Mouse (Mus musculus): ENCODE data around the gene Spi1. TPM values are rescaled to one million over a fixed set of nuclear protein-coding genes. Genes with fewer than 3 reads are reported as not detected.

Gene Spi1
- polyA plus RNA-seq, 1 experiment from 2014 or later, result 4.8 TPM

- no peak overlapping the region for H3K4me3 ChIP-seq (ENCODE audit: control insufficient read depth in 1 of 2, insufficient read depth in 1 of 2, low read depth in 1 of 2, low read length in 2 of 2)
- H3K4me2 ChIP-seq (ENCODE audit: low read length), result no peak overlapping the region; the same call in 1 of the 2 replicates
- H3K27ac ChIP-seq (replicated peaks in 1 of 2; ENCODE audit: control insufficient read depth in 1 of 2, insufficient read depth in 1 of 2, low read depth in 2 of 2, low read length in 2 of 2), result peak overlapping the region; percentile 87 to 91
- 45% methylated on average over 10 of the region's 10 CpGs for WGBS
- peak; percentile 8; the same call in 1 of the 2 replicates for ATAC-seq (ENCODE audit: insufficient number of reproducible peaks, insufficient read depth, low FRiP score, low read depth)
- H3K36me3 ChIP-seq (ENCODE audit: control insufficient read depth, insufficient read depth, low read length), result peaks cover 83% of the 10 kb centered on the region
- H3K4me1 ChIP-seq (ENCODE audit: control insufficient read depth in 2 of 2, insufficient read depth in 2 of 2, low read length in 2 of 2), result peaks cover 18 to 27% of the 10 kb centered on the region in 2 experiments
- H3K9me3 ChIP-seq (ENCODE audit: control insufficient read depth, low read length), result no peaks in the 10 kb centered on the region
- H3K27me3 ChIP-seq (ENCODE audit: control insufficient read depth, insufficient read depth, low read length), result no peaks in the 10 kb centered on the region
- H3K9ac ChIP-seq (ENCODE audit: low read length), result peak overlapping the region; percentile 25; the same call in 1 of the 2 replicates
Observed at GRCm38 (mm10) chr2:91060544-91061355, 21.4 kb upstream of the Spi1 start.

DNA sequence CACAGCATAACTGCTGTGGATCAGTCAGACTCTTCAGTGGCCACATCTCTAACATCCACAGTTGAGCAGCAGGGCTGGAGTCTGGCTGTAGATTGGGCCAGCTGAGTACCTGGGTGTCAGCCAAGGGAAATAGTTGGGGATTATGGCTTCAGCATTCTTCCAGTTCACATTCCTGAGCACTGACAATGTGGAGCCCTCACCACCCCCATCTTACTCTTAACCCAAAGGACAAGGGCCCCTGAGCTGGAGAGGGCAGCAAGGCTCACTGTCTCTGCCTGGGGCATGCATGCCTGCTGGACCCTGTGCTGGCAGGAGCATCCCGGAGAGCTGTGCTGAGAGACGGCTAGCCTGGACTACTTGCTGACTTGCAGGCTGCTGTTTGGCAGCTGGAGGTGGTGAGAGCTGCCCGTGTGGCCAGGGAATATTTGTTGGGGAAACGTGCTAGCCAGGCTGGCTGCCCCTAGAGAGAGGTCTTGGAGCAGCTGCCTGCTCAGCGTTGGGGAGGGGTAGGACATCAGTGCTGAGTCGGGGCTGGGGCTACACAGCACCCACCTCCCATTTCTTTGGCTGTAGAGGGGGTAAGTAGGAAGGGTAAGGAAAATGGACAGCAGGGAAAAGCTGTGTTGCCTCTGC, 20.2 kb upstream of the Spi1 start:
- Histone ChIP-seq H3K9me3 (ENCODE audit: control insufficient read depth, low read length) (no peaks in the 10 kb centered on the region), H3K4me1 (ENCODE audit: control insufficient read depth in 2 of 2, insufficient read depth in 2 of 2, low read length in 2 of 2) (peaks cover 18 to 35% of the 10 kb centered on the region in 2 experiments), H3K27ac (replicated peaks in 1 of 2; ENCODE audit: control insufficient read depth in 1 of 2, insufficient read depth in 1 of 2, low read depth in 2 of 2, low read length in 2 of 2) (peak overlapping the region; percentile 87 to 91), H3K27me3 (ENCODE audit: control insufficient read depth, insufficient read depth, low read length) (no peaks in the 10 kb centered on the region), H3K9ac (ENCODE audit: low read length) (peak overlapping the region; percentile 50), H3K4me3 (ENCODE audit: control insufficient read depth in 1 of 2, insufficient read depth in 1 of 2, low read depth in 1 of 2, low read length in 2 of 2) (no peak overlapping the region), H3K4me2 (ENCODE audit: low read length) (peak overlapping the region; percentile 36), H3K36me3 (ENCODE audit: control insufficient read depth, insufficient read depth, low read length) (peaks cover 82% of the 10 kb centered on the region)
- 37% methylated on average over 6 of the region's 6 CpGs for WGBS
- peak; percentile 11; the same call in 1 of the 2 replicates for ATAC-seq (ENCODE audit: insufficient number of reproducible peaks, insufficient read depth, low FRiP score, low read depth)

GRCm38 (mm10) chr2:91062779-91063606, 19.2 kb upstream of the Spi1 start:
- H3K27ac ChIP-seq (replicated peaks in 1 of 2; ENCODE audit: control insufficient read depth in 1 of 2, insufficient read depth in 1 of 2, low read depth in 2 of 2, low read length in 2 of 2), result peak overlapping the region; percentile 87 to 91; a peak in 3 of 4 replicates
- H3K27me3 ChIP-seq (ENCODE audit: control insufficient read depth, insufficient read depth, low read length), result no peaks in the 10 kb centered on the region
- peak overlapping the region; percentile 50; the same call in 1 of the 2 replicates for H3K9ac ChIP-seq (ENCODE audit: low read length)
- H3K36me3 ChIP-seq (ENCODE audit: control insufficient read depth, insufficient read depth, low read length), result peaks cover 77% of the 10 kb centered on the region
- no peak for ATAC-seq (ENCODE audit: insufficient number of reproducible peaks, insufficient read depth, low FRiP score, low read depth)
- H3K4me2 ChIP-seq (ENCODE audit: low read length), result no peak overlapping the region
- no peak overlapping the region for H3K4me3 ChIP-seq (ENCODE audit: control insufficient read depth in 1 of 2, insufficient read depth in 1 of 2, low read depth in 1 of 2, low read length in 2 of 2)
- peaks cover 18 to 37% of the 10 kb centered on the region in 2 experiments for H3K4me1 ChIP-seq (ENCODE audit: control insufficient read depth in 2 of 2, insufficient read depth in 2 of 2, low read length in 2 of 2)
- H3K9me3 ChIP-seq (ENCODE audit: control insufficient read depth, low read length), result no peaks in the 10 kb centered on the region
- 87% methylated on average over 16 of the region's 16 CpGs for WGBS

DNA sequence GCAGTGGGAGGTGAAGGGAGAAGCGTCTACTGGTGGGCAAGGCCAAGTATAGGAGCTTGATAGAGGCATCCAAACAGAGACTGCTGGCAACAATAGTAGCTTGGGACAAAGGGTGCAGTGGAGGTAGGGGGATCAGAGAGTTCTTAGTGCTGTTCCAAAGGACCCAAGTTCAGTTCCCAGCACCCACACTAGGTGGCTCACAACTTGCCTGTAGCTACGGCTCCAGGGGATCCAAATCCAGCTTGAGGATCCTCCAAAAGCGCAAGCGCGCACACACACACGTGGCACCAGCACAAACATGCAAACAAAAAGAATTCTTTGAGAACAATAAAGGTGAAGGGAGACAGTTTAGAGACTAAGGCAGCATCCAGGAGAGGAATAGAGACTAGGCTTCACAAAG, 18.0 kb upstream of the Spi1 start:
- Histone ChIP-seq H3K27me3 (ENCODE audit: control insufficient read depth, insufficient read depth, low read length) (no peaks in the 10 kb centered on the region), H3K4me3 (ENCODE audit: control insufficient read depth in 1 of 2, insufficient read depth in 1 of 2, low read depth in 1 of 2, low read length in 2 of 2) (no peak overlapping the region), H3K4me1 (ENCODE audit: control insufficient read depth in 2 of 2, insufficient read depth in 2 of 2, low read length in 2 of 2) (peaks cover 28 to 48% of the 10 kb centered on the region in 2 experiments), H3K9me3 (ENCODE audit: control insufficient read depth, low read length) (no peaks in the 10 kb centered on the region), H3K36me3 (ENCODE audit: control insufficient read depth, insufficient read depth, low read length) (peaks cover 71% of the 10 kb centered on the region), H3K27ac (replicated peaks in 1 of 2; ENCODE audit: control insufficient read depth in 1 of 2, insufficient read depth in 1 of 2, low read depth in 2 of 2, low read length in 2 of 2) (no peak overlapping the region), H3K9ac (ENCODE audit: low read length) (no peak overlapping the region), H3K4me2 (ENCODE audit: low read length) (no peak overlapping the region)
- 94% methylated on average over 6 of the region's 6 CpGs for WGBS
- no peak for ATAC-seq (ENCODE audit: insufficient number of reproducible peaks, insufficient read depth, low FRiP score, low read depth)

DNA sequence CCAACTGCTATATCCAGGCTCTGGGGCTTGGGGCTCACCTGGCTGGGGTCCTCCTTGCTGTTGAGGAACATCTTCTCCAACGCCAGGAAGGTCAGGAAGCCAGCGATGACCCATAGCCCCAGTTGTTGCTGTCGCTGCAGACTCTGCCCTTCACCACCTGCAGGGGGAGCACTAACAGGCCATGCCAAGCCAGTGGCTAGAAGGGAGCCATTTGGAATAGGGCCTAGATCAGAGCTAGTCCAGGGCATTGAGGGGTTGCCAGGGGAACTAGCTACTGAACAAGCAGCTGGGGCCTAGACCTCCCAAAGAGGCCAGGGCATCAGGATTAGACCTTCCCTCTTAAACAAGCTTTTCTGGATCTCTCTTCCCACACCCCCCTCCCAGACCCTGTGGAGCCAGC, 16.6 kb upstream of the Spi1 start:
- H3K9ac ChIP-seq (ENCODE audit: low read length), result no peak overlapping the region
- peaks cover 58% of the 10 kb centered on the region for H3K36me3 ChIP-seq (ENCODE audit: control insufficient read depth, insufficient read depth, low read length)
- no peaks in the 10 kb centered on the region for H3K9me3 ChIP-seq (ENCODE audit: control insufficient read depth, low read length)
- H3K27ac ChIP-seq (replicated peaks in 1 of 2; ENCODE audit: control insufficient read depth in 1 of 2, insufficient read depth in 1 of 2, low read depth in 2 of 2, low read length in 2 of 2), result no peak overlapping the region
- H3K27me3 ChIP-seq (ENCODE audit: control insufficient read depth, insufficient read depth, low read length), result no peaks in the 10 kb centered on the region
- H3K4me2 ChIP-seq (ENCODE audit: low read length), result no peak overlapping the region
- WGBS, result 58% methylated on average over 3 of the region's 3 CpGs
- H3K4me3 ChIP-seq (ENCODE audit: control insufficient read depth in 1 of 2, insufficient read depth in 1 of 2, low read depth in 1 of 2, low read length in 2 of 2), result no peak overlapping the region
- H3K4me1 ChIP-seq (ENCODE audit: control insufficient read depth in 2 of 2, insufficient read depth in 2 of 2, low read length in 2 of 2), result peaks cover 29 to 50% of the 10 kb centered on the region in 2 experiments
- ATAC-seq (ENCODE audit: insufficient number of reproducible peaks, insufficient read depth, low FRiP score, low read depth), result no peak

DNA sequence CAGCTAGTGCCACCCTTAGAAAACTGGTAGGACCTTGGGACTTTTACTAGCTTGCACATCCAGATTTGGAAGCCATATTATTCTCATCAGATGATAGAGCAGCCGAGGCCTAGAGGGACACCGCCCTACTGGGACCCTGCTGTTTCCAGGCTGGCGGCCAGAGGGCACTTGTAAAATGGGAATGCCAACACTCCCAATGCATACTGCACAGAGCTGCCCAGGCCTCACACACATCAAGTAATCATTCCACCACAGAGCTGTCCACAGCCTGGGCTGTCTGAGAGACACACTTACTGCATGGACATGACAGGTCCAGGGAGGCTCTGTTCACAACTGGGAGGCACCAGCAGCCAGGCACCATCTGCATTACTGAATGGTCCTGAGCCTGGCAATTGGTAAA, 15.7 kb upstream of the Spi1 start:
- H3K4me2 ChIP-seq (ENCODE audit: low read length), result no peak overlapping the region
- 70% methylated on average over 3 of the region's 3 CpGs for WGBS
- peaks cover 58% of the 10 kb centered on the region for H3K36me3 ChIP-seq (ENCODE audit: control insufficient read depth, insufficient read depth, low read length)
- ATAC-seq (ENCODE audit: insufficient number of reproducible peaks, insufficient read depth, low FRiP score, low read depth), result no peak
- no peak overlapping the region for H3K4me3 ChIP-seq (ENCODE audit: control insufficient read depth in 1 of 2, insufficient read depth in 1 of 2, low read depth in 1 of 2, low read length in 2 of 2)
- H3K27ac ChIP-seq (replicated peaks in 1 of 2; ENCODE audit: control insufficient read depth in 1 of 2, insufficient read depth in 1 of 2, low read depth in 2 of 2, low read length in 2 of 2), result peak overlapping the region; percentile 11 to 19; a peak in 1 of 4 replicates
- H3K9me3 ChIP-seq (ENCODE audit: control insufficient read depth, low read length), result no peaks in the 10 kb centered on the region
- no peaks in the 10 kb centered on the region for H3K27me3 ChIP-seq (ENCODE audit: control insufficient read depth, insufficient read depth, low read length)
- H3K4me1 ChIP-seq (ENCODE audit: control insufficient read depth in 2 of 2, insufficient read depth in 2 of 2, low read length in 2 of 2), result peaks cover 28 to 49% of the 10 kb centered on the region in 2 experiments
- H3K9ac ChIP-seq (ENCODE audit: low read length), result no peak overlapping the region
